Mouse (Mus musculus): ENCODE data around the gene Gsdmc3.
"Not testable (repeated sequence)": the region's sequence is repeated elsewhere in the genome, so short reads cannot be mapped to it uniquely, and the experiment has no call there.

The Gsdmc3 gene

DNA sequence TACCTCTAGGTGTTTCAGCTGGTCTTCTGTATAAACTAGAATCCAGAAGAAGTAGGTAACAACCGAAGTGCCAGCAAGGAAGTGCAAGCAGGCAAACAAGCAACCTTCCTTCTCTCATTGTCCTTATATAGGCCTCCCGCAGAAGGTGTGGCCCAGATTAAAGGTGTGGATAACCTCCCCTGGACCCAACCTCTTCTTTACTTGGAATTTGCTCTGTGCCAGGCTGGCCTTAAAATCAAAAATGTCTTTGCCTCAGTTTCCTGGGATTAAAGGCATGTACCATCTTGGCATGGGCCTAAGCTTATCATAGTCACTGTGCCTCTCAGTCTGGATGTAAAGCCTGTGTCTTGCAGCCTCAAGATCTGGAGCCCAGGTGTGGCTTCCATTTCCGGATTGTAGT, at the start of gene Gsdmc3:
TSS of gene Gsdmc3 (minus strand) at position 101 of the 400 bp plus-strand sequence.
- DNase-seq: not testable (repeated sequence)

DNA sequence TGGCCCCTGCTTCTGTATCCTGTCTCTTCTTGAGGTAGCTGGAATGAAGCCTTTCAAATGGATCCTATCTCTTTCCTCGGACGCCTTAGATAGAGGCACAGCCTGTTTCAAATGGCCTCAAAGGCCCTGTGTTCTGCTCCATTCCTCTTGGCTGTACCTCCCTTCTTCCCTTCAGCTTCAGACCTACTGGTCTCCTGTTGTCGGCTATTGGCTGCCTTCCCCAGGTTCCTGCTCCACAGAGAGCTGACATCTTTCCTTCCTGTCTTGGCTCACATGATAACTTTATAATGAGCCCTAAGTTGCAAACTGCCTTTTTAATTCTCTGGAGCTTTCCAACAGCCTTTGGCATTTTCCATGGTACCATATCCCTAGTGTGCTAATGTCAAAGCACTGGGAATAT, 47.8 kb upstream of the Gsdmc3 start:
- peak; percentile 24 to 32 for DNase-seq

DNA sequence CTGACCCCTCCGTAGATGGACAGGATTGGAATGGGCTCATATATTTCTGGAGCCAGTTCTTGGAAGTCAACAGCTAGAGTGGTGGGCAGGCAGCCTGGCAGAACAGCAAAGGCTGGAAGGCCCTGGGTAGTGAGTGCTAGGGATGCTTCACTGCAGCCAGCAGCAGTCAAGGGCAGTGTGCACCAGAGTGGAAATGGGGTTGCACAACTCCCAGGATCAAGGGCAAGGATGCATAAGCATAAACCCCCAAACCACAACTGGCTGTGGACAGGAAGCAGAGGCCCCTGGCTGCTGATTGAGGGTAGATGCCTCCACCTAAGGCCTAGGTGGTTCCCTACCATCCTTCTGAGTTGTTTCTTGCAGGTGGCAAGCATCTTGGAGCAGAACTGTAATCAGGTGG, 46.1 kb upstream of the Gsdmc3 start:
- no peak for DNase-seq

DNA sequence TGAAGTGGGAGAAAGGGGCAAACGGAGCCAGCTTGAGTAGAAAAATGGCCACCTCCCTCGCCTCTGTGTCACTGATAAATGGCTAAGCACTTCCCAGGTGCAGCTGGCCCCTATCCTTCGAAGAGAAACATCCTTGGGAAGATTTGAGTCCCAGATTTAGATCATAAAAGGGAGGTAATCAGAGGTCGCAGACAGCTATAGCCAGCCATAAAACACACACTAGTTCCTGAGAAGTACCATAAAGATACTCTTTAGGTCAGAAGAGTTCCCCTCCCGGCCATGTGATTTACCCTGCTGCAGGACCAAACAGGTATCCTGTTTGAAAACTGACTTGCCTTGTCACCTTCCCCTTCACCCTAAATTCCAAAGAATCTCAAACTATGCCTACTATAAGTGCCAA, 43.3 kb upstream of the Gsdmc3 start:
- DNase-seq: not testable (repeated sequence)

DNA sequence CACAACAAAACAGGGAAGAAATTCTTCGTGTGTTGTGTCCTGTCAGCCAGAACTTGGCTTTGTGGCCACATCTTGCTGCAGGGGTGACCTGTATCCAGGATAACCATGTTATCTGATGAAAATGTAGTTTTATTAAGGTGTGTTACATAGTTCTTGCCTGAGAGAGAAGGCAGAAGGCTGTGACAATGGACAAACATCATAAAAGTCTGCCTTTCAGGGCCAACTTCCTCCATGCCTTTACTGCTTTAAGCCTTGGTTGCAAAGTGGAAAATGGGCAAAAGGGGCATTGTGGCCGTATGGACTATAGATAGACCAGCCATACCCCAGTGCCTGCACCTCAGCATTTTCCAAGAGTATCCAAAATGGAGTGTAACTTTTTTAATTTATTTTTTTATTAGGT, 41.4 kb upstream of the Gsdmc3 start:
- not testable (repeated sequence) for DNase-seq

DNA sequence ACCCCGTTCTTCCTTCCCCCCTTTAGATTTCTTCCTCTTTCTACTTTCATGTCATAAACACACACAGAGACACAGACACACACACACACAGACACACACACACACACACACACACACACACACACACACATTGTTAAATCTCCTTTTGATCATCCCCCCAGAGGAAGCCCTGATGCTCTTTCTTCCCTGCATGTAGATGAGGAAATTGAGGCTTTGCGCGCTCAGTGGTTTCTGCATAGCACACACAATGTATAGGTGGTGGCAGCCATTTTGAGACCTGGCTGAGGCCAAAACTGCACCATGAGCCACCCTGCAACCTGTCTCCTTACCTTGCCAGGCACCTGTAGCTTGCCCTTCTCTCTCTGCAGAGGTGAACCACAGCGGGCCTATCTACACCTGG, 38.2 kb upstream of the Gsdmc3 start:
- DNase-seq: not testable (repeated sequence)

DNA sequence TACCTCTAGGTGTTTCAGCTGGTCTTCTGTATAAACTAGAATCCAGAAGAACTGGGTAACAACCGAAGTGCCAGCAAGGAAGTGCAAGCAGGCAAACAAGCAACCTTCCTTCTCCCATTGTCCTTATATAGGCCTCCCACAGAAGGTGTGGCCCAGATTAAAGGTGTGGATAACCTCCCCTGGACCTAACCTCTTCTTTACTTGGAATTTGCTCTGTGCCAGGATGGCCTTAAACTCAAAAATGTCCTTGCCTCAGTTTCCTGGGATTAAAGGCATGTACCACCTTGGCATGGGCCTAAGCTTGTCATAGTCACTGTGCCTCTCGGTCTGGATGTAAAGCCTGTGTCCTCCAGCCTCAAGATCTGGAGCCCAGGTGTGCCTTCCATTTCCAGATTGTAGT, 33.8 kb upstream of the Gsdmc3 start, which contains the start of gene Gsdmc4:
TSS of gene Gsdmc4 (minus strand) at position 101 of the 400 bp plus-strand sequence.
- DNase-seq: not testable (repeated sequence)

DNA sequence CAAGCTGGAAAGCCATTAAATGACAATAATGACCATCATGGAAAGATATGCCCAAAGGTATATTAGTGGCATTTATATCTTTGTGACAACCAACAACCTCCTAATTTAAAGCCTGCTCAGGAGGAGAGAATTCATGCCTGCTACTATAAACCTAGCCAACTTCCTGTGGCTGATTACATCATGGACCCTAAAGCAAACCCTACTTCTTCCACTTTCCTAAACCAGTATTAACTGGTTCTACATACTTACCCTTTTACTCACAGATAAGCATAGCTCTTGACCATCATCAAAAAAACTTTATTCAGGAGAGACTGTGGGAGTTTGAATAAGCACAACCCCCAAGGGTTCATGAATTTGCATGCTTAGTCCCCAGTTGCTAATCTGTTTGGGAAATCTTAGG, 31.5 kb upstream of the Gsdmc3 start:
- not testable (repeated sequence) for DNase-seq

DNA sequence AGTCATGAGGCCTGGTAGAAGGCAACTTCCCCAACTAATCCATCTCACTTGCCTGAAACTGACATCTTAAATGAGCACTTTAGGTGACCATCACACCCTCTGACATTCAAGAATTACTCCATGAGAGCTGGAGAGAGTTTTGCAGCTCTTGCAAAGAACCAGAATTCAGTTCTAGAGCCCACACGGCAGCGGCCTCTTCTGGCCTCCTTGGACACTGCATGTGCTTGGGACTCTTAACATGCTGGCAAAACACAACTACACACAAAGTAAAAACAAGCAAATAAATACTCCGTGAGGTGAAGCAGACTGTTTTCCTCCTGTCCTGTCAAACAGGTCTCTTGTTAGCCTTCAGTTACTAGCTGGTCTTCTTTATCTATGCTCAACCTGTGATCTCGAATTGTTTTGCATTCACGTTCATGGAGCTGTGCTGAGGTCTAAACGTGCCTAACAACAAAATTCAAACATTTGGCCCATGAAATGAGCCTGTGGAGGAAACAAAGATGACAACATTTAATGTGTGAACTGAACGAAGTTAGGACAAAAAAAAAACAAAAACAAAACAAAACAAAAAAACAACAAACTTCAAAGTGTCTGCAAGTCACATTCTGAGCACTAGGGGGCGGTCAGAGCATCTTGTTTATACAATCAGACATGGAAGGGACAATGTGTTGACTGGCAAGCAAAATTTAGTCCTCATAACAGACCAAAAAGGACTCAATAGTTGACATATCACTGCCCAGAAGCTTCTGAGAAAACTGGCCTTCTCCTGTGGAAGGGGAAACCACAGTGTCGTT, 17.4 kb upstream of the Gsdmc3 start:
- peak; percentile 39 to 54 for DNase-seq

DNA sequence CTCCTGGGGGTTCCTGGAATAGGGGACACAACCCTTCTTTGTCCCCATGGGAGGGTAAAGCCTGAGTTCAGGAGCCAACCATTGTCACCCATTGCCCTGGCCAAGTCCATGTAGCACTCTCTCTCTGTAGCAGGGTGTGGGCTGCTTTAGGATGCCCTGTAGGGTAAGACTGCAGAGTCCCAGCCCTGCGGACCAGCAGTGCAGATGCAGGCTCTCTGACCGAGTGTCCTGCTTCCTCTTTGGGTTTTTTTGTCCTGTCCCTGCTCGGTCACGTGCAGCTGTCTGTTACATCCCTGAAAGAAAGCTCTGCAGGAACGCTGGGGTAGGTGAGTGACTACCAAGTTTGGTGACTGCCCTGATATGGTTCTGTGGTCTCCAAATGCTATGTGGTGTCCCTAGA, 10.1 kb upstream of the Gsdmc3 start:
- not testable (repeated sequence) for DNase-seq

DNA sequence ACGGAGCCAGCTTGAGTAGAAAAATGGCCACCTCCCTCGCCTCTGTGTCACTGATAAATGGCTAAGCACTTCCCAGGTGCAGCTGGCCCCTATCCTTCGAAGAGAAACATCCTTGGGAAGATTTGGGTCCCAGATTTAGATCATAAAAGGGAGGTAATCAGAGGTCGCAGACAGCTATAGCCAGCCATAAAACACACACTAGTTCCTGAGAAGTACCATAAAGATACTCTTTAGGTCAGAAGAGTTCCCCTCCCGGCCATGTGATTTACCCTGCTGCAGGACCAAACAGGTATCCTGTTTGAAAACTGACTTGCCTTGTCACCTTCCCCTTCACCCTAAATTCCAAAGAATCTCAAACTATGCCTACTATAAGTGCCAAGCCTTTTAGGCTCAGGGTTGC, 9.6 kb upstream of the Gsdmc3 start:
- DNase-seq: not testable (repeated sequence)

DNA sequence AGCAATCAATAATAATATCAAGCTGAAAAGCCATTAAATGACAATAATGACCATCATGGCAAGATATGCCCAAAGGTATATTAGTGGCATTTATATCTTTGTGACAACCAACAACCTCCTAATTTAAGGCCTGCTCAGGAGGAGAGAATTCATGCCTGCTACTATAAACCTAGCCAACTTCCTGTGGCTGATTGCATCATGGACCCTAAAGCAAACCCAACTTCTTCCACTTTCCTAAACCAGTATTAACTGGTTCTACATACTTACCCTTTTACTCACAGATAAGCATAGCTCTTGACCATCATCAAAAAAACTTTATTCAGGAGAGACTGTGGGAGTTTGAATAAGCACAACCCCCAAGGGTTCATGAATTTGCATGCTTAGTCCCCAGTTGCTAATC, 2.2 kb downstream of the Gsdmc3 start:
- DNase-seq: not testable (repeated sequence)

DNA sequence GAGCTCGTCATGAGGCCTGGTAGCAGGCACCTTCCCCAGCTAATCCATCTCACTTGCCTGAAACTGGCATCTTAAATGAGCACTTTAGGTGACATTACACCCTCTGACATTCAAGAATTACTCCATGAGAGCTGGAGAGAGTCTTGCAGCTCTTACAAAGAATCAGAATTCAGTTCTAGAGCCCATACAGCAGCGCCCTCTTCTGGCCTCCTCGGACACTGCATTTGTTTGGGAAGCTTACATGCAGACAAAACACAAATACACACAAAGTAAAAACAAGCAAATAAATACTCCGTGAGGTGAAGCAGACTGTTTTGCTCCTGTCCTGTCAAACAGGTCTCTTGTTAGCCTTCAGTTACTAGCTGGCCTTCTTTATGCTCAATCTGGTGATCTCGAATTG, 16.4 kb downstream of the Gsdmc3 start:
- DNase-seq: peak in 1 of 2 experiments; percentile 10

Data from cerebellum, postnatal 14 days (tissue).